In genomic region chr19:7306968-7307367, GRCm38 (mm10) we compare ENCODE assay signal across 10 mouse cellular contexts. TPM values are rescaled to one million over a fixed set of nuclear protein-coding genes. Genes with fewer than 3 reads are reported as not detected.
DNase-seq lines count a peak whose midpoint lies in the region; ATAC-seq and TF ChIP-seq lines count a peak whose summit lies in the region.
"Had no signal": no experiment of that assay in that cellular context is flagged by ENCODE, and none has a peak within 500 bp of the region (broad histone marks: within the 10 kb centered on the region; RNA-seq: fewer than 3 reads in every experiment).

No protein-coding gene starts in this region.

- H3K4me3 ChIP-seq in heart, embryonic 10.5 days = no peak overlapping the region
- H3K4me3 ChIP-seq in lung, embryonic 15.5 days = no peak overlapping the region
- H3K4me3 ChIP-seq in hindbrain, postnatal 0 days (ENCODE audit: low read length) = no peak overlapping the region
- H3K4me3 ChIP-seq: hindbrain, embryonic 15.5 days had no signal

- TF ChIP-seq CTCF in hindbrain, postnatal 0 days (IDR thresholded peaks at IDR 0.05; ENCODE audit: low read depth) = no peak

- no peaks in the 10 kb centered on the region for H3K27me3 ChIP-seq in heart, embryonic 10.5 days (ENCODE audit: insufficient read depth, poor library complexity, severe bottlenecking)
- H3K27me3 ChIP-seq in lung, embryonic 15.5 days = no peaks in the 10 kb centered on the region
- no peaks in the 10 kb centered on the region for H3K27me3 ChIP-seq in hindbrain, postnatal 0 days (ENCODE audit: insufficient read depth, low read length)
- H3K27me3 ChIP-seq: CH12.LX; hindbrain, embryonic 15.5 days had no signal

- peaks cover 67% of the 10 kb centered on the region for H3K4me1 ChIP-seq in heart, embryonic 10.5 days
- peaks cover 79% of the 10 kb centered on the region for H3K4me1 ChIP-seq in lung, embryonic 15.5 days
- H3K4me1 ChIP-seq in hindbrain, postnatal 0 days (ENCODE audit: insufficient read depth, low read length) = peaks cover 40% of the 10 kb centered on the region

- peak; percentile 32 to 36 for DNase-seq in cerebellum, postnatal 25 days
- no peak for DNase-seq in cerebellum, postnatal 4 days (ENCODE audit: low spot score in 2 of 2)
- DNase-seq in 3T3-L1 (ENCODE audit: low read depth, low spot score) = peak; percentile 46
- DNase-seq in heart, embryonic 10.5 days (ENCODE audit: low spot score) = no peak
- DNase-seq in thymus, adult 18-20 months = no peak
- DNase-seq in hindbrain, postnatal 0 days (ENCODE audit: low spot score) = no peak

- H3K27ac ChIP-seq in heart, embryonic 10.5 days = peak overlapping the region; percentile 70
- H3K27ac ChIP-seq in lung, embryonic 15.5 days = peak overlapping the region; percentile 75
- no peak overlapping the region for H3K27ac ChIP-seq in hindbrain, postnatal 0 days
- H3K27ac ChIP-seq: hindbrain, embryonic 15.5 days had no signal

- WGBS in heart, embryonic 10.5 days = 55% methylated on average over 3 of the region's 3 CpGs
- WGBS in lung, embryonic 15.5 days = 49% methylated on average over 3 of the region's 3 CpGs
- WGBS in hindbrain, postnatal 0 days = 64% methylated on average over 3 of the region's 3 CpGs

- H3K9me3 ChIP-seq in heart, embryonic 10.5 days = no peaks in the 10 kb centered on the region
- no peaks in the 10 kb centered on the region for H3K9me3 ChIP-seq in lung, embryonic 15.5 days
- H3K9me3 ChIP-seq in hindbrain, postnatal 0 days (ENCODE audit: low read length) = no peaks in the 10 kb centered on the region
- H3K9me3 ChIP-seq: hindbrain, embryonic 15.5 days had no signal

- no peaks in the 10 kb centered on the region for H3K36me3 ChIP-seq in heart, embryonic 10.5 days
- H3K36me3 ChIP-seq in lung, embryonic 15.5 days = no peaks in the 10 kb centered on the region
- H3K36me3 ChIP-seq in hindbrain, postnatal 0 days (ENCODE audit: insufficient read depth, low read length) = no peaks in the 10 kb centered on the region
- H3K36me3 ChIP-seq: hindbrain, embryonic 15.5 days had no signal

- no peak for ATAC-seq in lung, embryonic 15.5 days (ENCODE audit: borderline replicate concordance, extremely low read depth, low FRiP score, low TSS enrichment)
- no peak for ATAC-seq in erythroblast, adult 5-6 weeks (replicated peaks; ENCODE audit: low FRiP score, poor library complexity, severe bottlenecking)
- no peak for ATAC-seq in hindbrain, postnatal 0 days

- no peak overlapping the region for H3K4me2 ChIP-seq in lung, embryonic 15.5 days
- no peak overlapping the region for H3K4me2 ChIP-seq in hindbrain, postnatal 0 days (ENCODE audit: low read depth, low read length)
- H3K4me2 ChIP-seq: hindbrain, embryonic 15.5 days had no signal

- H3K9ac ChIP-seq in lung, embryonic 15.5 days = no peak overlapping the region
- no peak overlapping the region for H3K9ac ChIP-seq in hindbrain, postnatal 0 days (replicated peaks; ENCODE audit: low read length)
- H3K9ac ChIP-seq: hindbrain, embryonic 15.5 days had no signal

RNA-seq across cellular contexts. Expression of gene Mark2, which starts 34.7 kb away (rescaled TPM):
- 37.4 and 50.6 TPM in 2 replicates for polyA plus RNA-seq in heart, embryonic 10.5 days (2016; fragmentation: Nextera tagmentation; extraction: Ambion mirVana)
- 42.9 and 49.0 TPM in 2 replicates for polyA plus RNA-seq in lung, embryonic 15.5 days (2015; fragmentation: Nextera tagmentation; extraction: Ambion mirVana)
- 39.9 and 57.1 TPM in 2 replicates for total RNA-seq in erythroblast, adult 5-6 weeks (2015; ENCODE audit: low replicate concordance)
- total RNA-seq in erythroblast, adult 5-6 weeks (2017; ENCODE audit: low replicate concordance) = 19.4 and 48.1 TPM in 2 replicates
- total RNA-seq in hindbrain, postnatal 0 days (2014; rRNA removed) = 39.9 and 47.8 TPM in 2 replicates
- 31.4 and 36.2 TPM in 2 replicates for polyA plus RNA-seq in hindbrain, postnatal 0 days (2015; fragmentation: Nextera tagmentation; extraction: Ambion mirVana)

RNA-seq across cellular contexts. Expression of gene Rcor2, which starts 39.8 kb away (rescaled TPM):
- 18.5 and 27.1 TPM in 2 replicates for polyA plus RNA-seq in heart, embryonic 10.5 days (2016; fragmentation: Nextera tagmentation; extraction: Ambion mirVana)
- polyA plus RNA-seq in lung, embryonic 15.5 days (2015; fragmentation: Nextera tagmentation; extraction: Ambion mirVana) = 9.7 and 12.4 TPM in 2 replicates
- not detected in 2 replicates for total RNA-seq in erythroblast, adult 5-6 weeks (2015; ENCODE audit: low replicate concordance)
- total RNA-seq in erythroblast, adult 5-6 weeks (2017; ENCODE audit: low replicate concordance) = 0.17 TPM in 1 of 2 replicates, not detected in the other
- 73.2 and 91.7 TPM in 2 replicates for total RNA-seq in hindbrain, postnatal 0 days (2014; rRNA removed)
- polyA plus RNA-seq in hindbrain, postnatal 0 days (2015; fragmentation: Nextera tagmentation; extraction: Ambion mirVana) = 14.8 and 16.6 TPM in 2 replicates

Comparison
In these comparisons a context has a peak if more than half of its experiments do, and no peak if none do; other contexts are left out.
1. DNase-seq: peak in cerebellum, postnatal 25 days (2 of 2) and 3T3-L1 (single experiment); none in cerebellum, postnatal 4 days (0 of 2), heart, embryonic 10.5 days (single experiment), thymus, adult 18-20 months (0 of 2) and hindbrain, postnatal 0 days (single experiment).